Mouse (Mus musculus): ENCODE measurements around the gene Sp3.

- no peak for TF ChIP-seq CTCF (IDR thresholded peaks at IDR 0.05; ENCODE audit: control insufficient read depth, insufficient read depth, insufficient read length)
- no peak for TF ChIP-seq MYOG (IDR thresholded peaks at IDR 0.05; ENCODE audit: control insufficient read depth, extremely low read depth, insufficient read length)
- TF ChIP-seq USF1 (IDR thresholded peaks at IDR 0.05; ENCODE audit: low read depth), result no peak
- no peak for TF ChIP-seq MAX (IDR thresholded peaks at IDR 0.05)
Observed at GRCm38 (mm10) chr2:72916170-72916569, 64.1 kb downstream of the Sp3 start.

Data from C2C12 (cell line).